Mouse (Mus musculus) testis, adult 2 months (tissue): Measurements from ENCODE around the gene Jtb.

Source experiments
- CTCF ChIP-seq: fragments of 200-500 bp; IDR thresholded peaks from 2 replicates; pipeline ENCODE4 v1.5.1; 2012; ENCODE audit warnings: low read depth, mild to moderate bottlenecking, inconsistent platforms, low read length, moderate library complexity; ENCODE audit not compliant: control insufficient read depth, insufficient read depth, insufficient replicate concordance
- POLR2A ChIP-seq: fragments of 200-500 bp; IDR thresholded peaks from 2 replicates; pipeline ENCODE4 v1.6.1; 2012; ENCODE audit warnings: low read depth, mild to moderate bottlenecking, inconsistent platforms, low read length, moderate library complexity; ENCODE audit not compliant: control insufficient read depth

GRCm38 (mm10) chr3:90263121-90263771 lies 31.8 kb downstream of the Jtb start:
- TF ChIP-seq CTCF (no peak), POLR2A (no peak)
